Mouse (Mus musculus) urinary bladder, postnatal 10 days (tissue): ENCODE measurements around the gene Cel.

Source experiments
- DNase-seq: peaks from one replicate; pipeline ENCODE4 v3.0.0; 2022; ENCODE audit warnings: low spot score

Gene Cel

GRCm38 (mm10) chr2:28585043-28585571 lies 21.9 kb upstream of the Cel start:
- DNase-seq: no peak

GRCm38 (mm10) chr2:28583651-28584050 lies 20.4 kb upstream of the Cel start, which contains the start of gene Gtf3c5:
Gene Gtf3c5 (minus strand): TSS chr2:28583751.
- no peak for DNase-seq

GRCm38 (mm10) chr2:28582647-28583353 lies 19.6 kb upstream of the Cel start:
- peak; percentile 53 for DNase-seq

- DNase-seq: no peak
Measured at GRCm38 (mm10) chr2:28578003-28578402, 14.8 kb upstream of the Cel start.

GRCm38 (mm10) chr2:28576815-28577214 lies 13.6 kb upstream of the Cel start:
- DNase-seq: no peak

GRCm38 (mm10) chr2:28575341-28575740 lies 12.1 kb upstream of the Cel start:
- DNase-seq: no peak

GRCm38 (mm10) chr2:28569903-28570302 lies 6.7 kb upstream of the Cel start:
- DNase-seq: no peak

GRCm38 (mm10) chr2:28566545-28566944 lies 3.3 kb upstream of the Cel start:
- no peak for DNase-seq

- DNase-seq: no peak
Measured at GRCm38 (mm10) chr2:28564380-28564779, 1.2 kb upstream of the Cel start.

GRCm38 (mm10) chr2:28563830-28564229 lies 627 bp upstream of the Cel start:
- DNase-seq: no peak

- DNase-seq: no peak
Measured at GRCm38 (mm10) chr2:28557452-28557851, 5.8 kb downstream of the Cel start.

GRCm38 (mm10) chr2:28552301-28552700 lies 10.9 kb downstream of the Cel start:
- DNase-seq: no peak

GRCm38 (mm10) chr2:28549157-28549556 lies 14.0 kb downstream of the Cel start:
- DNase-seq: no peak

GRCm38 (mm10) chr2:28547237-28548172 lies 15.7 kb downstream of the Cel start:
- peak; percentile 67 for DNase-seq

- no peak for DNase-seq
Measured at GRCm38 (mm10) chr2:28546560-28546959, 16.6 kb downstream of the Cel start.

- DNase-seq: no peak
Measured at GRCm38 (mm10) chr2:28545976-28546375, 17.2 kb downstream of the Cel start.

GRCm38 (mm10) chr2:28543894-28544293 lies 19.3 kb downstream of the Cel start:
- no peak for DNase-seq

- DNase-seq: no peak
Measured at GRCm38 (mm10) chr2:28540587-28541227, 22.5 kb downstream of the Cel start.

- DNase-seq: no peak
Measured at GRCm38 (mm10) chr2:28539949-28540348, 23.3 kb downstream of the Cel start.

- DNase-seq: no peak
Measured at GRCm38 (mm10) chr2:28539206-28539605, 24.0 kb downstream of the Cel start.

- DNase-seq: no peak
Measured at GRCm38 (mm10) chr2:28538817-28539128, 24.4 kb downstream of the Cel start.

- DNase-seq: no peak
Measured at GRCm38 (mm10) chr2:28537995-28538816, 25.0 kb downstream of the Cel start.
